Mouse (Mus musculus): ENCODE data around the gene Rabggtb. TPM values are rescaled to one million over a fixed set of nuclear protein-coding genes. Genes with fewer than 3 reads are reported as not detected.

Rabggtb gene
- 36.6 and 38.2 TPM in 2 replicates for polyA plus RNA-seq (2015; fragmentation: Nextera tagmentation; extraction: Ambion mirVana)

DNA sequence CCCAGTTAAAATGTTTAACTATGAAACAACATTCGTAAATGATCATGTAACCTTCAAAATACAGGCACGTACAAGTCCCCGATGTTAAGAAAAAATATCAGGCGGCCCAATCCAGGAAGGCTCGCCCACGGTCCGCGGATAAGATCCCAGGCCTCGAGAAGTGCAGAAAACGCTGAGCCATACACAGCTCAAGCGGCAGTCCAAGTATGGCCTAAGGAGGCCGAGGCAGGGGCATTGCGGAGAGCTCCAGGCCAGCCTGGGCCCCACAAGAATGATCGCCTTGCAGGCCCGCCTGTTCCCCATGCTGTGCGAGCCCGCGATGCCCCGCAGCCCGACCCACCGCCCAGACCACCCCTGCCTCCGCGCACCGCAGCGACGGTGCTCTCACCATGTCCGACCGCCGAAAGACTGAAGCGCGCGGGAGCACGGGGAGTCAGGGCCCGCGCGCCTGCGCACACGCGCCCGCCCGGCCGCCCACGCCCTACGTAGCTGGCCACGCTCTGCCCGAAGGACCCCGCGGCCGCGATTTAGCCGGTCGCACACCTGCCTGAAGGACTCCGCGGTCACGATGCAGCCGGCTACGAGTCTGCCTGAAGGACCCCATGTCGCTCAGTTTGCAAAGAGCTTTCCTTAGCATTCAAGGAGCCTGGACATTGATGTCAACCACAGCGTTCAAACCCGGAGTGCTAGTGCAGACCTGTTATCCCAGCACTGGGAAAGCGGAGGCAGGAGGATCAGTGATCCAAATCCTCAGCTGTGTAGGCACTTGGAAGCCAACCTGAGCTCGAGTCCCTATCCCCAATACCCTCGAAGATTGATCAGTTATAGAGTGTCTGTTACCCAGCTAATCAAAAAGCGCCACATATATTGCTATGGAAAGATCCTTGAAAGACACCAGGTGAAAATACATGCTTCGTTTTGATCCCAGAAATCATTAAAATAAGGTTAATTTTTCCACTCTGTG lies at the start of gene Rabggtb:
Rabggtb (minus strand) TSS at position 464 of the 964 bp plus-strand sequence.
- peaks cover 47% of the 10 kb centered on the region for H3K4me1 ChIP-seq (replicated peaks)
- H3K9ac ChIP-seq, result peak within 1 kb of the TSS; percentile 94
- H3K27me3 ChIP-seq, result no peaks in the 10 kb centered on the region
- peak within 1 kb of the TSS; percentile 92 for H3K4me3 ChIP-seq (replicated peaks)
- H3K4me2 ChIP-seq, result peak within 1 kb of the TSS; percentile 84
- H3K9me3 ChIP-seq (replicated peaks), result no peaks in the 10 kb centered on the region
- ATAC-seq (ENCODE audit: insufficient read depth), result peak; percentile 94
- H3K27ac ChIP-seq (replicated peaks), result peak within 1 kb of the TSS; percentile 93
- peaks cover 38% of the 10 kb centered on the region for H3K36me3 ChIP-seq (replicated peaks)
- under 1% methylated on average over 65 of the region's 65 CpGs for WGBS (ENCODE audit: insufficient replicate concordance)

DNA sequence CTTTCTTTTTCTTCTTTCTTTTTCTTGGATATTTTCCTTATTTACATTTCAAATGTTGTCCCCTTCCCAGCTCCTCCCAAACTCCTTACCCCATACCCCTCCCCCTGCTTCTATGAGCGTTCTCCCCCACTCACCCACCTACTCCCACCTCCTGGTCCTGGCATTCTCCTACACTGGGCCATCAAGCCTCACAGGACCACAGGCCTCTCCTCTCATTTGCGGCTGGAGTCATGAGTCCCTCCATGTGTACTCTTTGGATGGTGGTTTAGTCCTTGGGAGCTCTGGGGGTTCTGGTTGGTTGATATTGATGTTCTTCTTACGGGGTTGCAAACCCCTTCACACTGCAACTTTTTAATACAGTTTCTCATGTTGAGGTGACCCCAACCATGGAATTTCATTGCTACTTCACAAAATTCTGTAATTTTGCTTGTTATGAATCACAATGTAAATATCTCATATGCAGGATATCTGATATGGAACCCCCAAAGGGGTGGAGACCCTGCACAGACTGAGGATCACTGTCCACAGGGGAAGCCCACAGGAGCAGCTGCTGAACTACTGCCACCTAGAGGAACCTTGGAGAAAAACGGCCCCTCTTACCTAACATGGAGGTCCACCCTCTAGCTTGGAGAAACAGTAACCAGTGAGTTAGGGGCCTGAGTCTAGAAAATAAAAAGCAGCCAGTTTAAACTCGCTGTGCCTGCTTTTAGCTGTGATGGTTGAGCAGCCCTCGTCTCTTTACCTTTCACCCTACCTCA lies 49.0 kb upstream of the Rabggtb start:
- H3K4me2 ChIP-seq, result no peak overlapping the region
- no peak for ATAC-seq (ENCODE audit: insufficient read depth)

DNA sequence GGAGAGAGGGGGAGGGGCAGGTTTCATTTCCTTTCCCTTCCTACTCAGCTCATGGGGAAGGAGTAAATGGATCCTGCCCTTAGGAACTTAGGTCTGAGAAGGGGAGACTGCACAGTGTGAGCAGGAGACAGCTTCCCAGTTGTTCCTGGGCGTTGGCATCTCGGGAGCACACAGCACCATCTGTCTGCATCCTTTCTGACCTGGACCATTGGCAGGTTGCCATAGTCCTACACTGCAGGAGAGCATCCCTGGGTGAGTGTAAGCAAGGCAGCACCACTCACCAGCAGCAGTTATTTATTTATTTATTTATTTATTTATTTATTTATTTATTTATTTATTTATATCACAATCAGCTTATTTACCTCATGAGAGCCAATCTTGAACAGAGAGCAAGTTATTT lies 48.1 kb upstream of the Rabggtb start:
- no peak overlapping the region for H3K4me3 ChIP-seq (replicated peaks)
- 64% methylated on average over 2 of the region's 2 CpGs for WGBS (ENCODE audit: insufficient replicate concordance)
- no peaks in the 10 kb centered on the region for H3K4me1 ChIP-seq (replicated peaks)
- no peaks in the 10 kb centered on the region for H3K9me3 ChIP-seq (replicated peaks)
- H3K27me3 ChIP-seq, result no peaks in the 10 kb centered on the region
- no peak overlapping the region for H3K27ac ChIP-seq (replicated peaks)
- ATAC-seq (ENCODE audit: insufficient read depth), result no peak
- no peak overlapping the region for H3K4me2 ChIP-seq
- H3K9ac ChIP-seq, result no peak overlapping the region
- no peaks in the 10 kb centered on the region for H3K36me3 ChIP-seq (replicated peaks)

More for the DNA sequence above, 49.0 kb upstream of the Rabggtb start:
- Histone ChIP-seq H3K27ac (replicated peaks) (no peak overlapping the region), H3K9me3 (replicated peaks) (no peaks in the 10 kb centered on the region), H3K4me1 (replicated peaks) (no peaks in the 10 kb centered on the region), H3K36me3 (replicated peaks) (no peaks in the 10 kb centered on the region), H3K4me3 (replicated peaks) (no peak overlapping the region), H3K9ac (no peak overlapping the region), H3K27me3 (no peaks in the 10 kb centered on the region)
- 51% methylated on average over 6 of the region's 6 CpGs for WGBS (ENCODE audit: insufficient replicate concordance)

DNA sequence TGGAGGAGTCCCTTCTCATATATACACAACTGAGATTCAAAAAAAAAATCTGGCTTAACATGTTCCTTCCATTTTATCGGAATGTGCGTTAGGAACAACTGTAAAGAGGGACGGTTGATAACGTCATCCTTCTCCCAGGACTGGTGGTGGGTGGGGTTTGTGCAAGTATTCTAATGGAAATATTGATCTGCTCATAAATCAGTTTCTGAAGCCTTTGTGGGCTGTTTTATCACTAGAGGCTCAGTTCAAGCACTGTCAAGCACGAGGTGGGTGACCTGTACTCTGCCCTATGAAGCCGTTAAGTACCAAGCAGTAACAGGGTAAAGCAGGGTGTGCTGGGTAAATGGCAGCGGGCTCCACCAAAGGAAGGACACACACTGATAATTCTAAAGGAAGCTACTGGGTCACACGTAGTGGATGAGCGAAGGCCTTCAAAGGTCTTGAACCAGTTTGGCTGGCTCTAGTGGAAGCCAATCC lies 47.0 kb upstream of the Rabggtb start:
- ATAC-seq (ENCODE audit: insufficient read depth), result no peak
- Histone ChIP-seq H3K27me3 (0 out of 2 replicates have a peak, but pooled peaks cover 5% of the 10 kb centered on the region), H3K9me3 (replicated peaks) (no peaks in the 10 kb centered on the region), H3K27ac (replicated peaks) (no peak overlapping the region), H3K4me1 (replicated peaks) (no peaks in the 10 kb centered on the region), H3K9ac (no peak overlapping the region), H3K4me3 (replicated peaks) (no peak overlapping the region), H3K4me2 (no peak overlapping the region), H3K36me3 (replicated peaks) (no peaks in the 10 kb centered on the region)
- 70% methylated on average over 9 of the region's 9 CpGs for WGBS (ENCODE audit: insufficient replicate concordance)

DNA sequence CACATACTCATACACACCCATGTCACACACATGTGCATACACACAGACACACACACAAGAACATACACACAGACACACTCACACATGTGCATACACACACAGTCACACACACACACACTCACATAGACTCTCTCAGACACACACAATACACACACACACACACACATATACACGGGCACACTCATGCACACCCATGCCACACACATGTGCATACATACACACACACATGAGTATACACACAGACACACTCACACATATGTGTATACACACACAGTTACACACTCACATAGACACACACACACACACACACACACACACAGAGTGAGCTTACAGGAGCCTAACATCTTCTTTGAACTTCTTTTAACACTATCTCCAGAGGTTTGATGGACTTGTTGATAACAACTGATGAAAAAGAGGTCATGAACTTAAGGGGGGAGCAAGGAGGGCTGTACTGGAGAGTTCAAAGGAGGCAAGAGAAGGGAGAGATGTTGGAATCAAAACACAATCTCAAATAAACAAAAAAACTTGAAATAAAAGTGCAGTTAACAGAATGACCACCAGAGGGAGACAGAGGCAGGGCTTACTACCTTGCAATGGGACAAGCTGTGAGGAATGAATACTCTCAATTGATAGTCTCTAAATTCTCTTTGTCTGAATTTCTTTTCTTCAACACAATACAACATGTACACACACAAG lies 46.4 kb upstream of the Rabggtb start:
- 73% methylated on average over 1 of the region's 1 CpGs for WGBS (ENCODE audit: insufficient replicate concordance)
- H3K4me1 ChIP-seq (replicated peaks), result no peaks in the 10 kb centered on the region
- ATAC-seq (ENCODE audit: insufficient read depth), result no peak
- no peak overlapping the region for H3K9ac ChIP-seq
- H3K4me2 ChIP-seq, result no peak overlapping the region
- 0 out of 2 replicates have a peak, but pooled peaks cover 7% of the 10 kb centered on the region for H3K27me3 ChIP-seq
- no peak overlapping the region for H3K4me3 ChIP-seq (replicated peaks)
- no peaks in the 10 kb centered on the region for H3K9me3 ChIP-seq (replicated peaks)
- no peak overlapping the region for H3K27ac ChIP-seq (replicated peaks)
- no peaks in the 10 kb centered on the region for H3K36me3 ChIP-seq (replicated peaks)

DNA sequence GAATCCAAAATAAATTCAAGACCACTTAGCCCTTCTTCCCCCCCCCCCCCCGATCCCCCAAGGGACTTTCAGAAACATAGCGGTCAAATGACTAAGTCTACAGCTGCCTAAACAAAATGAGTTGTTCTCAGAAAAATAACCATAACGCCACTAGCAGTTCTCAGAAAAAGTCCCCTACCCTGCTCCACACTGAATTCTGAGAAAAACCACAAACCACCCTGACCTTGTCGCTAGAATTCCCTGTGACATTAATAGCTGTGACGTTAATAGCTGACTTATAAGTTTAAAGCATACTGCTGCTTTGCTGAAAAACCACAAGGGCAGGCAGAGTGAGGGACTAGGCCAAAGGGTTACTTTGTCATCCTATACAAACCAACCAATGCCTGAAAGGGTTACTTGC lies 45.1 kb upstream of the Rabggtb start:
- no peaks in the 10 kb centered on the region for H3K9me3 ChIP-seq (replicated peaks)
- H3K4me1 ChIP-seq (replicated peaks), result no peaks in the 10 kb centered on the region
- H3K27me3 ChIP-seq, result 0 out of 2 replicates have a peak, but pooled peaks cover 7% of the 10 kb centered on the region
- H3K4me3 ChIP-seq (replicated peaks), result no peak overlapping the region
- no peak overlapping the region for H3K4me2 ChIP-seq
- H3K36me3 ChIP-seq (replicated peaks), result no peaks in the 10 kb centered on the region
- no peak overlapping the region for H3K27ac ChIP-seq (replicated peaks)
- no peak for ATAC-seq (ENCODE audit: insufficient read depth)
- H3K9ac ChIP-seq, result no peak overlapping the region
- 37% methylated on average over 5 of the region's 5 CpGs for WGBS (ENCODE audit: insufficient replicate concordance)

DNA sequence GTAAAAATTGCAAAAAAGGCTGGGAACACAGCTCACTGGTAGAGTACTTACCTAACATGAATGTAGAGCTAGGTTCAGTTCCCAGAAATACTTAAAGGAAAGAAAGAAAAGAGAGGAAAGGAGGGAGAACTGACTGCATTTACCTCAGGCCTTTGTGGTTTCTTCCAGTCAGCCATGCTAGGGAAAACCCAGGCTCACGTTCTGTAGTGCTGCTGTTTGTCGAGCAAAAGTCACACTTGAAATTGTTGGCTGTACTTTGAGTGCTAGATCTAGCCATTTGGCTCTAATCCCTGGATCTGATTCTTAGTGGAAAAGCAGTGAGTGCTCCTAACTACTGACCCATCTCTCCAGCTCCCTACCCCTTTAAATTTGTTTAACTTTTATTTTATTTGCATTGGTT lies 35.4 kb upstream of the Rabggtb start:
- Histone ChIP-seq H3K36me3 (replicated peaks) (no peaks in the 10 kb centered on the region), H3K9ac (no peak overlapping the region), H3K4me1 (replicated peaks) (peaks cover 20% of the 10 kb centered on the region), H3K4me3 (replicated peaks) (no peak overlapping the region), H3K27ac (replicated peaks) (no peak overlapping the region), H3K4me2 (no peak overlapping the region), H3K9me3 (replicated peaks) (no peaks in the 10 kb centered on the region), H3K27me3 (no peaks in the 10 kb centered on the region)
- ATAC-seq (ENCODE audit: insufficient read depth), result no peak
- WGBS (ENCODE audit: insufficient replicate concordance), result 43% methylated on average over 2 of the region's 2 CpGs

DNA sequence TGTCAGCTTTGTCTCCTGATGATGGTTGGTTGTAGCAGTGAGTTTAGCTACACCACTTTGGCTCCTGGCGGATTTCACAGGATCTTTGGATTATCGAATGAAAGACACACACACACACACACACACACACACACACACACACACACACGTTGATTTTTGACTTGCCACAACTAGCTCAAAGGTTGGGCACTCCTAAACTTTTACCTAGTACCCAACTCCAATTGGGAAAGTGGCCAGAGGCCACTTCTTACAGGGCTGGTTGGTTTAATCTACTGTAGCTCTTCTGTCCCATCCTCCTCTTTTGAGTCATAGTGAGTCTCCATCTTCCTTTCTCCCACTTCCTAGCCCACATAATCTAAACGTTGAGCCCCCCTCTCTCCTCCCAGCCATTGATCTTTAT lies 34.5 kb upstream of the Rabggtb start:
- H3K4me3 ChIP-seq (replicated peaks), result no peak overlapping the region
- no peaks in the 10 kb centered on the region for H3K9me3 ChIP-seq (replicated peaks)
- H3K4me1 ChIP-seq (replicated peaks), result peaks cover 29% of the 10 kb centered on the region
- no peak overlapping the region for H3K4me2 ChIP-seq
- no peak overlapping the region for H3K9ac ChIP-seq
- no peaks in the 10 kb centered on the region for H3K27me3 ChIP-seq
- ATAC-seq (ENCODE audit: insufficient read depth), result no peak
- WGBS (ENCODE audit: insufficient replicate concordance), result 51% methylated on average over 4 of the region's 4 CpGs
- H3K27ac ChIP-seq (replicated peaks), result no peak overlapping the region
- H3K36me3 ChIP-seq (replicated peaks), result no peaks in the 10 kb centered on the region

DNA sequence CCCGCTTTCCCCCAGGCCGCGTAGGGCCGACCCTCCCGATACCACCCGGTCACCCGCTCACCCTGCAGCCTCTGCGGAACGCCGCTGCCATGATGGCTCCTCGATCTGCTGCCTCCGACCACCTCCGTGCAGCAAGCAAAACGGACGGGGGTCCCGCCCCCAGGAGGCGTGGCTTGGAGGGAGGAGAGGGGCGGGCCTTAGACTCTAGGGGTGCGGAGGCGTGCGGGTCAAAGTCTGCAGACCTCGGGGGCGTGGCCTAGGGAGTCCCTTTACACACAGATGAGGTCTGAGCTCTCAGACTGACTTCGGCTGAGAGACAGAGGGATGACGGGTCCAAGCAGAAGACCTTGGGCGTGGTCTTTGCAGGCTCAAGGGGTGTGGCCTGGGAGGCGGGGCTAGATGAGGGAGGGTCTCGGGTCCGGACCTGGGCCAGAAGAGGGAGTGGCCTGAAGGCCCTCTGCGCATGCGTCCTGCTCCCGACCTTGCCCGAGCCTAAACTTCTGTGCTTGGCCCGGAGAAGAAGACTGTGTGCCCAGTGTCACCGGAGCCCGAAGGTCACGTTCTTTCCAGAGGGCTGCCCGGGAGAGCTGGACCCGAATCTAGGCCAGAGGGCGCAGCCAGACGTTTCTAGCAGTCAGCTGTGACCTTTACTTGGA lies 31.7 kb upstream of the Rabggtb start, which contains the start of gene Acadm:
Acadm (minus strand) TSS at position 298 of the 656 bp plus-strand sequence.
- H3K9ac ChIP-seq, result peak within 1 kb of the TSS; percentile 82
- peak; percentile 97 for ATAC-seq (ENCODE audit: insufficient read depth)
- peaks cover 6% of the 10 kb centered on the region; the same call in 1 of the 2 replicates for H3K36me3 ChIP-seq (replicated peaks)
- under 1% methylated on average over 41 of the region's 41 CpGs for WGBS (ENCODE audit: insufficient replicate concordance)
- no peaks in the 10 kb centered on the region for H3K27me3 ChIP-seq
- no peaks in the 10 kb centered on the region for H3K9me3 ChIP-seq (replicated peaks)
- H3K27ac ChIP-seq (replicated peaks), result peak within 1 kb of the TSS; percentile 86
- peak within 1 kb of the TSS; percentile 82 for H3K4me3 ChIP-seq (replicated peaks)
- H3K4me2 ChIP-seq, result peak within 1 kb of the TSS; percentile 79
- peaks cover 40% of the 10 kb centered on the region for H3K4me1 ChIP-seq (replicated peaks)

DNA sequence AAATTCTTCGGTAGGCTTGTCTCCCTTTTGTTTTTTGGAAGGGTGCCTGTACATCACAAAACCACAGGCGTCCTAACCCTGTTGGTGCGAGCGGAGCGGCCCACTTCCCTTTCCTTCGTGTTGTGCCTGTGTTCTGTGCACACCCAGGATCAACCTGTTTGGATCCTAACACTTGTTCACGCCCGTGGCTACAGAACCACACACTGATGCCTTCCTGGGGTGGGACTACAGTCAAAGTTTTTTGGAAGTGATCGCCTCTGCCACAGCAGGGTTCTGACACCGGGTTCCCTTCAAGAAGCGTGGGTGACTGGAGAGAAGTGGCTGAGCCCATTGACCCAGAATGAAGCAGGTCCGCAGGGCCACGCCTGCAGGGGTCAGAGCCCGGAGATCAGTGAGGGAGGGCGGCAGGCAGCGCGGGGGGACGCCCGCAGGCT lies 31.1 kb upstream of the Rabggtb start:
- Histone ChIP-seq H3K4me3 (replicated peaks) (peak overlapping the region; percentile 82), H3K4me2 (peak overlapping the region; percentile 79), H3K9me3 (replicated peaks) (no peaks in the 10 kb centered on the region), H3K9ac (peak overlapping the region; percentile 82), H3K27me3 (no peaks in the 10 kb centered on the region), H3K27ac (replicated peaks) (peak overlapping the region; percentile 86), H3K4me1 (replicated peaks) (peaks cover 40% of the 10 kb centered on the region), H3K36me3 (replicated peaks) (peaks cover 6% of the 10 kb centered on the region; the same call in 1 of the 2 replicates)
- peak; percentile 44 for ATAC-seq (ENCODE audit: insufficient read depth)
- WGBS (ENCODE audit: insufficient replicate concordance), result under 1% methylated on average over 19 of the region's 19 CpGs
